Mouse (Mus musculus): ENCODE measurements around the gene Wwox.

- no peak for TF ChIP-seq POLR2A (IDR thresholded peaks at IDR 0.05; ENCODE audit: control insufficient read depth in 1 of 2, insufficient read depth in 1 of 2, low read depth in 1 of 2, low read length in 2 of 2, poor library complexity in 1 of 2)
- TF ChIP-seq CHD1 (IDR thresholded peaks at IDR 0.05; ENCODE audit: low read depth, low read length) = no peak
- TF ChIP-seq ZKSCAN1 (IDR thresholded peaks at IDR 0.05; ENCODE audit: low read depth, low read length) = no peak
- no peak for TF ChIP-seq CTCF (IDR thresholded peaks at IDR 0.05 in 2 of 3, conservative IDR thresholded peaks at IDR 0.05 in 1 of 3; ENCODE audit: control insufficient read depth in 1 of 3, insufficient read depth in 1 of 3, low read depth in 2 of 3, low read length in 3 of 3, poor library complexity in 1 of 3, severe bottlenecking in 1 of 3)
- no peak for TF ChIP-seq RCOR1 (IDR thresholded peaks at IDR 0.05; ENCODE audit: low read depth, low read length)
- TF ChIP-seq GATA1 (IDR thresholded peaks at IDR 0.05; ENCODE audit: low read depth, low read length) = no peak
- TF ChIP-seq ZC3H11A (IDR thresholded peaks at IDR 0.05; ENCODE audit: low read depth, low read length) = no peak
- TF ChIP-seq MYC (IDR thresholded peaks at IDR 0.05; ENCODE audit: low read depth, low read length) = no peak
- TF ChIP-seq E2F4 (IDR thresholded peaks at IDR 0.05; ENCODE audit: borderline replicate concordance, low read depth, low read length) = no peak
- no peak for TF ChIP-seq EP300 (IDR thresholded peaks at IDR 0.05; ENCODE audit: low read depth in 1 of 2, low read length in 2 of 2)
These were observed 523.0 kb downstream of the Wwox start for GRCm38 (mm10) chr8:114962494-114962893.
